Mouse (Mus musculus) midbrain, embryonic 14.5 days (tissue): Measurements from ENCODE around the gene Gnao1. TPM values are rescaled to one million over a fixed set of nuclear protein-coding genes. Genes with fewer than 3 reads are reported as not detected.

Experiments used
- ATAC-seq: fragments of 200-750 bp; cut with Nextera tagmentation; 2 replicates; pipeline ENCODE4 v1.8.0; 2017; ENCODE audit warnings: moderate number of reproducible peaks, moderate library complexity; ENCODE audit not compliant: low FRiP score, low TSS enrichment
- DNase-seq: peaks from one replicate; pipeline ENCODE4 v3.0.0-alpha.2; 2015
- H3K27ac ChIP-seq: fragments of 300-500 bp; sonication (generic); replicated peaks from 2 replicates; pipeline ENCODE4 v1.5.1; 2014; ENCODE audit warnings: mild to moderate bottlenecking, low read depth, low read length, moderate library complexity
- H3K27me3 ChIP-seq: fragments of 300-500 bp; sonication (generic); 2 replicates; pipeline ENCODE4 v1.6.1; 2014; ENCODE audit warnings: low read length, control low read depth, mixed read lengths; ENCODE audit not compliant: control insufficient read depth, insufficient read depth
- H3K36me3 ChIP-seq: fragments of 300-500 bp; sonication (generic); 2 replicates; pipeline ENCODE4 v1.6.1; 2014; ENCODE audit warnings: low read length, control low read depth; ENCODE audit not compliant: control insufficient read depth, insufficient read depth
- H3K4me1 ChIP-seq: fragments of 300-500 bp; sonication (generic); 2 replicates; pipeline ENCODE4 v1.6.1; 2014; ENCODE audit warnings: mild to moderate bottlenecking, antibody characterized with exemption, low read length, control low read depth; ENCODE audit not compliant: control insufficient read depth, insufficient read depth
- H3K4me2 ChIP-seq: fragments of 300-500 bp; sonication (generic); 2 replicates; pipeline ENCODE4 v1.6.1; 2014; ENCODE audit warnings: mild to moderate bottlenecking, low read length, moderate library complexity
- H3K4me3 ChIP-seq: fragments of 300-500 bp; sonication (generic); replicated peaks from 2 replicates; pipeline ENCODE4 v1.5.1; 2014; ENCODE audit warnings: low read depth, low read length
- H3K9ac ChIP-seq: fragments of 300-500 bp; sonication (generic); replicated peaks from 2 replicates; pipeline ENCODE4 v1.6.1; 2014; ENCODE audit warnings: mild to moderate bottlenecking, low read length, moderate library complexity
- H3K9me3 ChIP-seq: fragments of 300-500 bp; sonication (generic); 2 replicates; pipeline ENCODE4 v1.6.1; 2016; ENCODE audit warnings: low read length, control low read depth, mixed read lengths; ENCODE audit not compliant: control insufficient read depth
- WGBS: fragments of 180-500 bp; shearing (Covaris S2); extraction: QIAGEN DNeasy Blood & Tissue Kit; methylation state at CpG from one replicate; pipeline ENCODE4 v1.1.7; 2014; 5-methylcytosine and 5-hydroxymethylcytosine counted together
- polyA plus RNA-seq: library from polyadenylated mRNA; unstranded; fragments of >200 nt; fragmentation: Nextera tagmentation; extraction: Ambion mirVana; gene quantifications from 2 replicates; pipeline ENCODE4 v1.2.1, GENCODE M21; 2014

Gene Gnao1
- polyA plus RNA-seq, 1 experiment from 2014 or later: 179 TPM

DNA sequence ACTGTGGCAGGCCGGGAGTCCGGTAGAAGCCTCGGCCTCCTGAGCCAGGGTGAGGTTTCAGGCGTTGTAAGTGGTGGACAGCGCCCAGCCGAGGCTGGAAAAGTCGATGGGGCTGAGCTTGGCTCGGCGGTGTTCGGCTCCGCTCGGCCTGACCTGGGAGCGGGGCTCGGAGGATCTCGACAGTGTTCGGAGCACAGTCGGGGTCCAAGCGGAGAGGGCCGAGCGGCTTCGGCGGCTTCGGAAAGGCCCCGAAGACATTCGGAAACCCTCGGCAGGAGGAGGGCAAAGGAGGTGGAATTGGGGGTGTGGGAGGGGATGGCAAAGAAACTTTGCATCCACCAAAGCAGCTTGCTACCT is 3.6 kb downstream of the Gnao1 start:
- WGBS: under 1% methylated on average over 26 of the region's 26 CpGs
- Histone ChIP-seq H3K36me3 (peaks cover 22% of the 10 kb centered on the region), H3K4me1 (peaks cover 24% of the 10 kb centered on the region), H3K27ac (peak overlapping the region; percentile 97), H3K4me3 (peak overlapping the region; percentile 85), H3K27me3 (no peaks in the 10 kb centered on the region), H3K9ac (peak overlapping the region; percentile 95), H3K9me3 (no peaks in the 10 kb centered on the region), H3K4me2 (peak overlapping the region; percentile 60)
- DNase-seq (peak; percentile 94), ATAC-seq (peak; percentile 66)

- Histone ChIP-seq H3K27me3 (no peaks in the 10 kb centered on the region), H3K4me2 (peak overlapping the region; percentile 60), H3K4me1 (peaks cover 24% of the 10 kb centered on the region), H3K9me3 (no peaks in the 10 kb centered on the region), H3K27ac (no peak overlapping the region; the same call in 1 of the 2 replicates), H3K9ac (peak overlapping the region; percentile 95), H3K36me3 (peaks cover 30% of the 10 kb centered on the region), H3K4me3 (peak overlapping the region; percentile 85)
- ATAC-seq: no peak
- peak; percentile 20 for DNase-seq
- 78% methylated on average over 6 of the region's 6 CpGs for WGBS
These were observed 4.5 kb downstream of the Gnao1 start for GRCm38 (mm10) chr8:93814266-93814665.

DNA sequence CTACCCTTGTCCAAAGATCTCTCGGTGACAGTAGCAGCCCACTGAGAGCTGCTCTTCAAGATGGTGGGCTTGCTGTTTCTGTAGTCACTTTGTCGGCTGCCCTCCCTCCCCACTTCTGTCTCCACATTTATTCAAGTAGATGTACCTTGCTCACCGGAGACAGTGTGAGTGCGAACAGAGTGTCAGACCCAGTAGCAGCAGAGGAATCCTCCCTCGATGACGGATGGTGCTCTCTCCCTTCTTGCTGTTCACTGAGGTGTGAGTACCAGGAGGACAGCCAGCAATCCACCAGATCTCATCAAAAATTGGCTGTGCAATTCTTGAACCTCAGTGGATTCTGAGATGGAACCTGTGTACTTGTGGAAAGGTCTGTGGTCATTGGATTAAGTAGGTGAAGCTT is 6.5 kb downstream of the Gnao1 start:
- 0 out of 2 replicates have a peak overlapping the region, but pooled peaks have one; percentile 60 for H3K4me2 ChIP-seq
- H3K4me1 ChIP-seq: peaks cover 24% of the 10 kb centered on the region
- 61% methylated on average over 6 of the region's 6 CpGs for WGBS
- no peak overlapping the region for H3K27ac ChIP-seq
- no peak for DNase-seq
- ATAC-seq: no peak
- H3K36me3 ChIP-seq: peaks cover 39% of the 10 kb centered on the region
- no peak overlapping the region for H3K9ac ChIP-seq
- no peaks in the 10 kb centered on the region for H3K27me3 ChIP-seq
- H3K4me3 ChIP-seq: no peak overlapping the region
- H3K9me3 ChIP-seq: no peaks in the 10 kb centered on the region

- H3K4me3 ChIP-seq: no peak overlapping the region
- H3K4me2 ChIP-seq: no peak overlapping the region
- WGBS: 97% methylated on average over 1 of the region's 1 CpGs
- peaks cover 24% of the 10 kb centered on the region for H3K4me1 ChIP-seq
- H3K9me3 ChIP-seq: no peaks in the 10 kb centered on the region
- H3K36me3 ChIP-seq: peaks cover 47% of the 10 kb centered on the region
- H3K27me3 ChIP-seq: no peaks in the 10 kb centered on the region
- ATAC-seq (no peak), DNase-seq (no peak)
- H3K27ac ChIP-seq: no peak overlapping the region
- no peak overlapping the region for H3K9ac ChIP-seq
These were observed 7.6 kb downstream of the Gnao1 start for GRCm38 (mm10) chr8:93817366-93817765.

DNA sequence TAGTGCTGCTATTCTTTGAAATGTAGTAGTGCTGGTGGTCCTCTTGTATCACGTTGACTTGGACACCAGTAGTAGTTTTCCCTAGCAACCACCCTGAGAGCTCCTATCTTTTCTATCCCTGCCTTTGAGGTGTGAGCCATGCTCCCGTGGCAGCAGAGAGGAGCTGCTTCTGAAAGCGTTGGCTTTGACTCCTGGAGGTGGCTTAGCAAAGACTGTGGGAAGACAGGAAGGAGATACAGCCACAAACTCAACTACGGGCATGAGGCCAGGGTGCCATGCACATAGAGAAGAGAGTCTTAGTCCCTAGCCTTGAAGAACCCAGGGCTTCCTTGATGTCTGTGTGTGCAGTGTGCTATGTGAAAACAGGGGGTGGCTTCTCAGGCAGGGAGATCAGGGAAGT is 10.2 kb downstream of the Gnao1 start:
- no peaks in the 10 kb centered on the region for H3K27me3 ChIP-seq
- H3K36me3 ChIP-seq: peaks cover 62% of the 10 kb centered on the region
- no peak overlapping the region for H3K9ac ChIP-seq
- H3K4me1 ChIP-seq: peaks cover 11% of the 10 kb centered on the region
- no peak overlapping the region for H3K4me3 ChIP-seq
- DNase-seq: no peak
- ATAC-seq: no peak
- H3K27ac ChIP-seq: no peak overlapping the region
- H3K9me3 ChIP-seq: no peaks in the 10 kb centered on the region
- WGBS: 92% methylated on average over 4 of the region's 4 CpGs
- no peak overlapping the region for H3K4me2 ChIP-seq

GRCm38 (mm10) chr8:93821327-93821726 is 11.6 kb downstream of the Gnao1 start:
- H3K4me2 ChIP-seq: no peak overlapping the region
- H3K27ac ChIP-seq: no peak overlapping the region
- H3K9ac ChIP-seq: no peak overlapping the region
- H3K27me3 ChIP-seq: no peaks in the 10 kb centered on the region
- peaks cover 59% of the 10 kb centered on the region for H3K36me3 ChIP-seq
- ATAC-seq (no peak), DNase-seq (no peak)
- 98% methylated on average over 7 of the region's 7 CpGs for WGBS
- no peaks in the 10 kb centered on the region for H3K9me3 ChIP-seq
- no peak overlapping the region for H3K4me3 ChIP-seq
- no peaks in the 10 kb centered on the region; the same call in 1 of the 2 replicates for H3K4me1 ChIP-seq

GRCm38 (mm10) chr8:93825317-93825716 is 15.6 kb downstream of the Gnao1 start:
- Histone ChIP-seq H3K4me2 (no peak overlapping the region), H3K4me3 (no peak overlapping the region), H3K9ac (no peak overlapping the region), H3K4me1 (0 out of 2 replicates have a peak, but pooled peaks cover 4% of the 10 kb centered on the region), H3K36me3 (peaks cover 29% of the 10 kb centered on the region), H3K9me3 (no peaks in the 10 kb centered on the region), H3K27ac (no peak overlapping the region), H3K27me3 (no peaks in the 10 kb centered on the region)
- ATAC-seq (no peak), DNase-seq (no peak)
- WGBS: 82% methylated on average over 4 of the region's 4 CpGs

DNA sequence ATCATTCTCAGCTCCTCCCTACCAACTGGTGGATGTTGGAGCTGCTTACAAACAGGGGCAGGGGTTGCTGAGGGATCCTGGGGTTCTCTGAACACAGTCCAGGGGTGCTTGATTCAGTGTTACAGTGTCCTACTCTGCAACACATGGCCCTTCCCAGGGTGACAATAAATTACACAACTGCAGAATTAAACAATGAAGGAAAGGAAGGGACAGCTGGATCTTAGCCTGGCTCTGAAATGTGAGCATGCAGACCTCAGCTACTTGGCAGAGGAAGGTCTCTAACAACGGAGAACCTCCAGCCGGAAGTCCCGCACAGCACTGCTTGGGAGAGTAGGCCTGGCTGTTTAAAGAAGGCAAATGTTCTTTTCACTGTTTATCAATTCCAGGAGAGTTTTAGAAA is 20.9 kb downstream of the Gnao1 start:
- H3K9me3 ChIP-seq: no peaks in the 10 kb centered on the region
- no peak for ATAC-seq
- H3K4me3 ChIP-seq: no peak overlapping the region
- H3K4me2 ChIP-seq: no peak overlapping the region
- no peaks in the 10 kb centered on the region for H3K27me3 ChIP-seq
- H3K9ac ChIP-seq: no peak overlapping the region
- peaks cover 13% of the 10 kb centered on the region; the same call in 1 of the 2 replicates for H3K36me3 ChIP-seq
- no peak overlapping the region for H3K27ac ChIP-seq
- peaks cover 32% of the 10 kb centered on the region for H3K4me1 ChIP-seq
- DNase-seq: no peak
- 89% methylated on average over 3 of the region's 3 CpGs for WGBS

DNA sequence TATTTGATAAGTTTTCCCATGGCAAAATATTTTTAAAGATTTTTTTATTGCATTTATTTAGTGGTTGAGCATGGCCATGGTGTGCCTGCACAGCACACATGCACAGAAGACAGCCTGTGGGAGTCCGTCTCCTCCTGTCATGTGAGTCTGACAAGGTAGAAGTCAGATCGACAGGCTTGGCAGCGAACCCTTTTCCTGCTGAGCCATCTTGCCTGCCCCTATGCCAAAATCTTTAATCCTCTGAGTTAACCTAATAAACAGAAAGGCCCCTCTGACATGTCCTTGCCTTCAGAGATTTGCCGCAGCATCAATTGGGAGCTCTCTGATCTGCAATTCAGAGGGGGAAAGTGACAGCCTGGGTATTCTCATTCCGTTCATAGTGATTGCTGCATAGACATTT is 26.0 kb downstream of the Gnao1 start:
- H3K4me3 ChIP-seq: no peak overlapping the region
- H3K4me1 ChIP-seq: peaks cover 60% of the 10 kb centered on the region
- H3K9me3 ChIP-seq: no peaks in the 10 kb centered on the region
- no peak for DNase-seq
- H3K27ac ChIP-seq: no peak overlapping the region; the same call in 1 of the 2 replicates
- 22% methylated on average over 5 of the region's 5 CpGs for WGBS
- peaks cover 10% of the 10 kb centered on the region; the same call in 1 of the 2 replicates for H3K36me3 ChIP-seq
- no peak overlapping the region for H3K4me2 ChIP-seq
- no peak overlapping the region for H3K9ac ChIP-seq
- no peak for ATAC-seq
- H3K27me3 ChIP-seq: no peaks in the 10 kb centered on the region
